Mouse (Mus musculus) cerebellum, postnatal 14 days (tissue): ENCODE results near the gene Vmn2r97.
"Not testable (repeated sequence)": the region's sequence is repeated elsewhere in the genome, so short reads cannot be mapped to it uniquely, and the experiment has no call there.

Experiments
- DNase-seq, 2 experiments: peaks; one replicate each; pipeline ENCODE4 v3.0.0; 2021; ENCODE audit warnings: mixed read lengths in 2 of 2

Vmn2r97 gene

DNA sequence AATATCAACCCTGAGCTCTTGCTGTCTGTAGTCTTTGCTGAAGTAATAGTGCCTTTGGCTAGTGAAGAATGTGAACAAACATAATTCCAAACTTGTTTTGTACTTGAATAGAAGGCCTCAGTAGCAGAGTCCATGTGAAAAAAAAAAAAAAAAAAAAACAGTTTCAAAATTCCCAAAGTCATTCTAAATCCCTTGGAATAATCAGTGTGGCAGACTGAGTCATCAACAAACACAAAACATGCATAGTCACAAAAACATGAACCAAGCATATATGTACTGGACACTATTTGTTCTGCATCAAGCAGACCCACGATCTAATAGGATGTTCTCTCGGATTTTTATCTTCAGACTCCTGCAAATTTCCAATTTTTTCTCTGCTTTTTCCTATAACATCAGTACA, at the start of gene Vmn2r97:
Gene Vmn2r97, plus strand, starts transcription at position 301 of the 400 bp plus-strand sequence.
- DNase-seq: not testable (repeated sequence)

DNA sequence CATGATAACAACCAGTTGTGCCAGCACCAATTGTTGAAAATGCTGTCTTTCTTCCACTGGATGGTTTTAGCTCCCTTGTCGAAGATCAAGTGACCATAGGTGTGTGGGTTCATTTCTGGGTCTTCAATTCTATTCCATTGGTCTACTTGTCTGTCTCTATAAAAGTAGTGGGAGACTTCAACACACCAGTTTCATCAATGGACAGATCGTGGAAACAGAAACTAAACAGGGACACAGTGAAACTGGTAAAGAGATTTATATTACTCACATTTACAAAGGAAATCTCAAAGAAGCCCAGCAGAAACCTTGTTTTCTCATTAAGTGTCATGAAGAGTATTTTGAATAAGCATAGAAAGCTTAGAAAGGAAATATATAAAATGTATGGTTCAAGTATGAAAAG, 31.7 kb upstream of the Vmn2r97 start:
- not testable (repeated sequence) for DNase-seq

DNA sequence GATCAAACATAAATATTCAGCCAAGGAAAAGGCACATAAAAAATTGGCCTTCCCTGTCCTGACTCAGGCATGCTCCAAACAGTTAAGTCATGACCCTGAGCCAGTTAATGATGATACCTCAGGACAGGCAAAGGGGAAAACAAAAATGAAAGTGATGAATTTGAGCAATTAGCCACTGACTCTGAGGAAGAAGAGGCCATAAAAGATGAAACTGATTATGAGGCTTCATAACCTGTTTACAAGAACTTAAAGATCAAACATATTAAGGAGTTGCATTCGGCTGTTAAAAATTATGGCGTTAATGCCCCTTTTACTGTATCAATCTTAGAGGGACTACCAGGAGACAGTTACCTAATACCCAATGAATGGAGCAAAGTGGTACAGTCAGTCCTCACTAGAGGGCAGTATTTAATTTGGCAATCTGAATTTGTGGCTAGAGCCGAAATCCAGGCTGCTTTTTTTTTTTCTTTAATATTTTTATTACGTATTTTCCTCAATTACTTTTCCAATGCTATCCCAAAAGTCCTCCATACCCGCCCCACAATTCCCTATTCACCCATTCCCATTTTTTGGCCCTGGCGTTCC, 24.3 kb upstream of the Vmn2r97 start:
- no peak for DNase-seq

DNA sequence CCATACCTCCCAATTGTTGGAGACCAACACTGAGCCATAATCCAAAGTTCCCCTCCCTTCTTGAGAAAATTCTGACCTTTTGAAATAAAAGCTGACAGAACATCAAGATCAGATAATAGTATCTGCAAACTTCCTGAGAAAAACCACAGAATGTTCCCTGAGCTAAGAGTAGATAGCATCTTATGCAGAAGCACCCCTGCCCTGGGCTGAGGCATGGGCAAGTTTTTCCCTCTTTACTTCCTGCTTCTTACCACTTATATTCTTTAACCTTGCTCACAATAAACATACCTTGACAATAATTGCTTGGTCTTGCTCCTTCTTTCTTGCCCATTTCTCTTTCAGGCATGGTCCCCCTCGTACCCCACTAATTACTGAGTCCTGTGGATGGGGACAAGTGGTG, 43.7 kb downstream of the Vmn2r97 start:
- not testable (repeated sequence) for DNase-seq

DNA sequence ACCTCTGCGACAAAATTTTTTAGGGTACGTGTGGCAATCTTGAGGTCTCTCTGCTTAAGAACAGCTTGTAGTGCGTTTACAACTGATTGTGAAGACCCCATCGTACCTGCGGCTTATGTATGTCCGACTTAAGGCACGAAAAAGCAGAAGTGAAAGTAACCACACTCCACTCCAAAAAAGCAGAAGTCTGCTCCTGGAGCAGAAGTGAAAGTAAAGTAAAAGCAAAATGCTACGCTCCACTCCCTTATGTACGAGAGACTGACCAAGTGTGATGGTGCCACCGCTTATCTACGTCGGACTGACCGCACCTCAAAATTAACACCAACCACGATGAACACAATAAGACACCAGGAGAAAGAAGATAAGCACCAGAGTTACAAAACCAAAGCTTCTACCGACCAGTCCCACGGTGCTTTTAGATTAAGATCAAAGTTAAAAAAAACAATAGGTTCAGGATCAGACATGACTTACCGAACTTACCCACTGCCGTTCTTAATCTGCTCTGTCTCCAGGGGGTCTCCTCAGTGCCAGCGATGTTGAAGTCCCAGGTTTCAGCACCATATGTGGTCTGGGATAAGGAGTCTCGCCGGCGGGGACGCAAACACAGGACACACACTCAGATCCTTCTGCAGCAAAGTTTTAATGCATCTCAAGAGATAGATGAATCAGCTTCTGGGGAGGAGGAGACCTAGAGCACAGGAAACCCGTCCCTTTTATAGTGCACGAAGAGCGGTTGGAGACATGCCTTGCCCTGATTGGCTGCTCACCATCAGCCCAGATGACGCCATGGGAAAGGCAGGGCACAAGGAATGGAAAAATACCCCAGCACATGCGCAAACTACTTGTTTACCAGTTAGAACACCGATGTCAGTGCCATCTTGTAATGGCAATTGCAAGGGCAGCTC, 54.5 kb downstream of the Vmn2r97 start:
- DNase-seq: no peak
